Mouse (Mus musculus) Muller cell, postnatal 12 days (primary cell): ENCODE results near the gene Dcaf5.

Experiments used
- DNase-seq: peaks from one replicate; pipeline ENCODE4 v3.0.0-alpha.2; 2015; ENCODE audit errors: inconsistent ontology term

Dcaf5 gene

DNA sequence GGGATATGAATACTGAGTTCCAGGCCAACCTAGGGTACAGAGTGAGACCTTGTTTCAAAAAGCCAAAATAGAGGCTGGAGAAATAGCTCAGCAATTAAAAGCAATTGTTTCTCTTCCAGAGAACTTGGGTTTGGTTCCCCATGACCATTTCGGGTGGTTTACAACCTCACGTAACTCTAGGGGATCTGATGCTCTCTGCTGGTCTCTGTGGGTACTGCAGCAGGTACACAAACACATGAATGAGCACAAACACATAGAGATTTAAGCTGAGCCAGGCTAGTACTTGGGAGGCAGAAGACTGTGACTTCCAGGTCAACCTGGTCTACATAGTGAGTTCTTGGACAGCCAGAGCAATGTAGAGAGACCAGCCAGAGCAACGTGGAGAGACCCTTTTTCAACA is 28.6 kb downstream of the Dcaf5 start:
- DNase-seq, result no peak

DNA sequence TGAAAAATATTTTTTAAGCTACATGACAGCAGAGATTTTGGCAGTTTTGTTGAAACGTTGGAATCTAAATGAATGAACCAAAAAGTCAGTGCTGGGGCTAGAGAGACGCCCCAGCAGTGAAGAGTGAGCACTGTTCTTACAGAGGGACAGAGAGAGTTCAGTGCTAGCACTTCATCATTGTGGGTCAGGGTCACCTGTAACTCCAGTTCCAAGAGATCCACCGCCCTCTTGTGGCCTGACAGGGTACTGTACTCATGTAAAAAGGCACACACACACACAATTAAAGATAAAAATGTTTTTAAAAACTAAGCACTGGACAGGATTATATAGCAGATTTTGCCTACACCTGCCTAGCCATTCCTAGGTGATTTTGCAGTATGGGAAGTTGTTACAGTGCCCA is 29.8 kb downstream of the Dcaf5 start:
- DNase-seq, result no peak

DNA sequence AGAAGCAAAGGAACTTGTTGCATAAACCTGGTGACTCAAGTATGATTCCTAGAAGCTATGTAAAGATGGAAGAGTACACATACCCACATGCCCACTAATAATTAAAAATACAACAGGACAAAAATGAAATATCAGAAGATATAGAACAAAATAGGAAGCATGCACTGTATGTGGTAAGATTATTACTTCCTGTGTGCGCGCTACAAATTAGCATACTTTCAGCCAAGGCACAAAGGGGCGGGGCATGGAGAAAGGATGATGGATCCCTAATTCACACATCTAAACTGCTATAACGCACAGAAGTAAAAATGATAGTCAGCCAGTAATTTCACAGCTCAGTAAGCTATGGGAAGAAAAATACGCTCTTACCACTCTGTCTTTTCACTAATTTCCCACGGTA is 32.3 kb downstream of the Dcaf5 start:
- no peak for DNase-seq

DNA sequence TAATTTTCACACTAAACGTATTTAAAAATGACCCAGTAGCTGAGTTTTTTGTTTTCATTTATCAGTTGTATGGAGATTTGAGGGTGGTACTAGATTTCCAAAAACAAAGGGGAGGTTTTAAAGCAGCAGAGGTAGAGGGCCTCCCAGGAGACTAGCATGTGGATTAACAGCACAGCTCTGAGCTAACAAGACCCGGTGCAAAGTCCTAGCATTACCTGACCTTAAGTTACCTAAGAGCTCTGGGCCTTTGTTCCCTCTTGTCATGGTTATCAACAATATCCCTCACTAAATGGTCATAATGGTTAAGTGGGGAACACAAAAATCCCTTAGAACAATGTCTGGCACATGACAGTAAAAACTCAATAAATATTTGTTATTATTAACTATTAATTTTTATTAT is 37.3 kb downstream of the Dcaf5 start:
- DNase-seq, result no peak

DNA sequence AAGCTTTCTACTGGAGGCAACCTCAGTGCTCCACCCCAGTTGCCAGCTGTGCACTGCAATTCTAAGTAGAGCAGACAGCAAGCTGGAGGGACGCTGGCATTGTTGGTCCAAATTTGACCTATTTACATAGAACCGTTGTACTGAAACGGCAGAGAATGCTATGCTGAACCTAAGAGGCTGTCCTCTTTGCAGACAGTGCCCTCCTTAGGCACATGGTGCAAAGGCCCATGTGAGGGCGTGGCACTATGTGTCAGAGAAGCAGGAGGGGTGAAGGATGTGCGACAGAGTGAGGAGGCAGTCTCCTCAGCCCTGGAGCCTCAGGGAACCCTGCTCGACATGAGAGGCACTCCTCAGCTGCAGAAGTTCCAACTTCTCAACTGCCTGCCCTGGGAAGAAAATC is 40.0 kb downstream of the Dcaf5 start:
- no peak for DNase-seq

DNA sequence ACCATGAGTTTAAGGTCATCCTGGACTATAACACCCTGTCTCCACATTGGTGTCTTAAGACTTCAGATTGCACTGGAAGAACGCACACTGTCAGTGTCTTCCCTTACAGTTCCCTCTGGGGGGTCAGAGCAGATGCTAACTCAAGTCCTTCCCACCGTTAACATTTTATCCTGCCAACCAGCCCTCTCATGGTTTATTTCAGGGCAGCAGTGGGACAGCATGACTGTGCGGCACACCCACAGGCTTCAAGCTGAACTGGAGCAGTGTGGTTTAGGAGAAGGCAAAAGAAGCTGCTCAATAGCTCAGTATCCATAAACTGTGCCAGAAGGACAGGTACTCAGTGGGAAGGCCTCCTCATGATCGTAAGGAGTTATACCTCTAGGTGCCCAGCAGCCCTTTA is 41.1 kb downstream of the Dcaf5 start:
- no peak for DNase-seq

DNA sequence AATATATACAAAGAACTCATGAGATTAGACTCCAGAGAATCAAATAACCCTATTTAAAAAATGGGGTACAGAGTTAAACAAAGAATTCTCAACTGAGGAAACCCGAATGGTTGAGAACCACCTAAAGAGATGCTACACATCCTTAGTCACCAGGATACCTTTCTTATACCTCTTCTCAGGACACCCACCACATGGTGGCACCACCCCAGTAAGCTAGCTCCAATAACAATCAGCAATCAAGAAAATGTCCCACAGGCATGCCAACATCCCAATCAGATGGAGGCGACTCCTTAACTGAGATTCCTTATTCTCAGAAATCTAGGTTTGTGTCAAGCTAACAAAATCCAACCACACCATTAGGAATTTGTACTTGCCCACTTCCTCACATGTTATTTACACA is 42.4 kb downstream of the Dcaf5 start:
- DNase-seq, result no peak

DNA sequence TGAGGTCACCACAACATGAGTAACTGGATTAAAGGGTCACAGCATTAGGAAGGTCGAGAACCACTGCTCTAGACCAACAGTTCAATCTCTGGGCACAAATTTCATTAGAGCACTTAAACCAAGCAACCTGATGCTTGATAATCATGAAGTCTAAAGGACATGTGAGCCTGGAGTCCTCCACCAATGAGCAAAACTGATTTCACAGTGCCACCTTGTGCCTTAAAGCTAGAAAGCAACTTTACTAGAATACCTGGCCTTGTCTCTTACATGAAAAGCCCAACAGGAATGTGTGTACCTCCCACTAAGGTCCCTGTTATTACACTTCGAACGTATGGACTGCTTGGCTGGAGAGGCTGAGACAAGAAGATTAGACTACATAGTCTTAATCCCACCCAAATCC is 47.0 kb downstream of the Dcaf5 start:
- no peak for DNase-seq

DNA sequence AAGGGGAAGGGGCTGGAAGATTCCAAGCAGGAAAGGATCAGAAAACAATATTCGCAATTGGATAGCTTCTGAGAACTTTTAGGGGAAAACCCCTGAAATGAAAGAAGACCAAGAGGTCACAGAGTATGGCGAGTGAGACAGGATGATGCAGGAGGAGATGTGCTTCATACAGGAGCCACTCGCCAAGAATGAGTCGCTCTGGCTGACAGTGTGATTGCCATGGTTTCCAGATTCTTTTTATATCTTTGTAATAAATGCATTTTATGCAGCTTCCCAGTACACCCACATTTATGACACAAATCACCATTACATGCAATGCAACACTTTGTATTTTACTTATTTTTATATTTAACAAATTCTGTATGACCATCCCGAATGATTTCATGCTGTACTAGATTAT is 49.1 kb downstream of the Dcaf5 start:
- DNase-seq, result no peak

DNA sequence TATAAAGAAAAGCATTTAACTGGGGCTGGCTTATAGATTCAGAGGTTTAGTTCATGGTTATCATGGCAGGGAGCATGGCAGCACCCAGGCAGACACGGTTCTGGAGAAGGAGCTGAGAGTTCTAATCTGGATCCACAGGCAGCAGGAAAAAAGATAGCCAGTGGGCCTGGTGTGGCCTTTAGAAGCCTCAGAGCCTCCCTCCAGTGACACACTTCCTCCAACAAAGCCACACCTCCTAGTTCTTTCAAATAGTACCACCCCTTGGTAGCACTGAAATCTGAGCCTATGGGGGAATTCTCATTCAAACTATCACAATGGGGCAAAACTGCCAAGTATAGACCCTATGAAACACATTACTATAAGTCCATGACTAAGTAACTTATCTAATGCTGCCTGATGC is 51.0 kb downstream of the Dcaf5 start:
- DNase-seq, result no peak

DNA sequence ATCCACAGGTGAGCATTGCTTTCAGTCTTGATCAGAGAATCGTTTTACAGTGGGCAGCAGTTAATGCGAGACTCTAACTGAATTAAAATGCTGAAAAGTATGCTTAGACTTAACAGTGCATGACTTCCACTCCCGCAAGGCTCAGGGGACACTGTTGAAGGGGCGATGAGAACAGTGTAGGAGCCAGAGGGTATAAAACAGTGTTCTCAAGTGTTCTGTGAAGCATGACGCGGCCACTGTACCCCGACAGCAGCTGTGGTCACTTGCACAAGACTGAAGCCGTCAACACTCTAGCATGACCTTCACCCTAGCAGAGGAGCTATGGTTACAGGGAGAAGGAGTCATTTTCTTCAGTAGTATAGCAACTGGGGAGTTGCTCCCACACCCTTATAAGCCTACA is 52.9 kb downstream of the Dcaf5 start:
- no peak for DNase-seq

DNA sequence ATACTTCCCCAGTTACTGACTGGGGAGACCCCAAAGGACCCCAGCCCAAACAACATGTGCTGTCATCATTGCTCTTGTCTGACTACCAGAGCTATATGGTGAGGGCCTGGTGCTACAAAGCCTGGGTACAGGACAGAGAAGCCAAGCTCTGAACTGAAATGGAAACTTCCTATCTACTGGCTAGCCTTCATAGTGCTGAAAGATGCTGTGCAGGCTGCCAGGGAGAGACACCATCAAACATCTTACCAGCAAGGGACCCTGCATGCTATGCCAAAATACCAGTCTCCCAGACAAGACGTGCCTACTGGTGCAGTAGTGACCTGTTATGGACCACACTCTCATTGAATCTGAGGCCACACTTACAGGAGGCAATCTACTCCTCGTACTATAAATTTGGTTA is 53.6 kb downstream of the Dcaf5 start:
- no peak for DNase-seq

DNA sequence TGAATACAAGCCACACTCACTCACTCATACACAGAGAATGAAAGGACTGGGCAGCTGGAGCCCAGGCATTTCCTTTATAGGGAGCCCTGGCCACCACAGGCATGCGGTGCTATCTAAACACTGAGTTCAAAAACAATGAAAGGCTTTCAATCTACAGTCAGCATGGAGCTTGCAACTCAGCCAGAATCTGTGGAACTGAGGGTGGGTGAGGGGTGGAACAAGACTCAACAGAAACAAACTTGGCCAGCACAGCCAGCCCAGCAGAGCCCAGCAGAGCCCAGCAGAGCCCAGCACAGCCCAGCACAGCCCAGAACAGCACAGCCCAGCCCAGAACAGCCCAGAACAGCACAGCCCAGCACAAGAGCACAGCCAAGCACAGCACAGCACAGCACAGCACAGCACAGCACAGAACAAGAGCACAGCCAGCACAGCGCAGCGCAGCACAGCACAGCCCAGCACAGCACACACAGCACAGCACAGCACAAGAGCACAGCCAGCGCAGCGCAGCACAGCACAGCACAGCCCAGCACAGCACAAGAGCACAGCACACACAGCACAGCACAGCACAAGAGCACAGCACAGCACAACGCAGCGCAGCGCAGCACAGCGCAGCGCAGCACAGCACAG is 56.5 kb downstream of the Dcaf5 start:
- peak; percentile 98 for DNase-seq

DNA sequence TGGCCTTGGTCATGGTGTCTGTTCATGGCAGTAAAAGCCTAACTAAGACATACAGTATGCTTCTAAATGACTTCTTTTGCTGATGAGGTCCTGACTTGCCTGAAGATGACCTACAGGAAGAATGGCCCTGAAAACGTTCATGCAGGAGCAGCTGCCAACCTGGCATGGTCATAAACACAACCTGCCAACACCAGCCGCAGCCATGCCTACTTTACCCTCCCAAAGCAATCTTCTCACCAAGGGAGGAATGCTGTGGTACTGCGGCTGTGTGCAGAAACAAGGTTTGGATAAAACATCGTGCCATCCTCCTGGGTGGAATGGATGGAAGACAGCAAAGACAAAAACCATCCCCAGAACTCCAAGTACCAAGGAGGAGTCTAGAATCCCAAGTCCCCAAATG is 57.0 kb downstream of the Dcaf5 start:
- no peak for DNase-seq

DNA sequence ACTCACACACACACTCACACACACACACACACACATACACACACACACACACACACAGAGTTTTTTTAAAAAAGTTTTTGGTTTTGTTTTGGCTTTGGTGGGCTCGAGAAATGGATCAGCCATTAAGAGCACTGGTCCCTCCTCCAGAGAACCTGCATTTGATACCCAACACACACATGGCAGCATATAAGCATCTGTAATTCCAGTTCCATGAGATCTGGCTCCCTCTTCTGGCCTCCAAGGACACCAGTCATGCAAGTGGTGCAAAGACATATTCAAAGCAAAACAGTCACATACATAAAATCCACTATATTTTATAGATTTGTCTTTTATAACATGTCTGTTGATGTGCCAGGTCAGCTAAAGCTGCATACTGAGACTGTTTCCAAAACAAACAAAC is 58.8 kb downstream of the Dcaf5 start:
- peak; percentile 40 for DNase-seq

DNA sequence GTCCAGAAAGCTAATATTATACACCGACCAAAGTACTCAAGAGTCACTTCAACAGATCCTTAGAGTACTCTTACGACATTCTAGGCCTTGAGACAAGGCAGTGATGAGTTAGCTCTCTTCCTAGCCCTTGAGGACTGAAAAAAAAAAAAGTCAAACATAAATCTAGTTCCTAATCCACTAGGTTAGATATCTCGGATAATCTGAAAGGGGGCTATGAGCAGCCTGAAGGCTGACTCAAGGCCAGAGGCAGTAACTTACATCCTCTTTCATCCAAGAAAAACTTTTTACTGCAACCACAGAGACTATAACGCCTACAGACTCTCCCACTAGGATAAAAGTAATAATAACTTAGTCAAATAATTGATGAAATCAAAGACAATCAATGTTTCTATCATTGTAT is 60.7 kb downstream of the Dcaf5 start:
- no peak for DNase-seq

DNA sequence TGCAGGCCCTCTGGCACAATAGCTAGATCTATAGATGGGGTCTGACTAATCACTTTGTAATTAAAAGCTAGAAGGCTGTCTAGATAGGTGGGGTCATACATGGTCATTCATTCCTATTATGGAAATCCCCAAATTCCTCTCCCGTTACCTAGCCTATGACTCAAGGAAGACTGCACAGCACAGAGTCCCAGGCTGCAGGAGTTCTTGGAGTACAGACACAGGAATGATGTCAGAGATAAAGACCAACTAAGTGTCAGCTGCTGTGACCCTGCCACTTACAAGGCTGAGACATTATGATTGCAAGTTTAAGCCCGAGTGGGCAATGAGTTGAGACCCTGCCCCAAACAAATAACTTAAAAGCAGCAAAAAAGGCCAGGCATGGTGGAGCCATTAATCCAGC is 61.7 kb downstream of the Dcaf5 start:
- peak; percentile 72 for DNase-seq

DNA sequence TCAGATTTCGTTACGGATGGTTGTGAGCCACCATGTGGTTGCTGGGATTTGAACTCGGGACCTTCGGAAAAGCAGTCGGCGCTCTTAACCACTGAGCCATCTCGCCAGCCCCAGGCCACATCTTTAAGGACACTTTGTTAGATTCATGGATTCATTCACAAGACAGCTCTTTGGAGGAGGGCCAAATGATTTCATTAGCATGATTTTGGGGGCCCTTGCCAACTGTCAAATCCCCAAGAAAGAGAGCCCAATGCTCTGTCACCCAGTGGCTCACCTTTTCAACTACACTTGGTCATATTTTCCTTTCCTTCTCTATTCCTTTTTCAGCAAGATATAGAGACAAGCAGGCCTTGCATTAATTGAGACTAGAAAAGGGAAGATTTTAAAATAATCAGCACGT is 63.5 kb downstream of the Dcaf5 start:
- DNase-seq, result peak; percentile 50

DNA sequence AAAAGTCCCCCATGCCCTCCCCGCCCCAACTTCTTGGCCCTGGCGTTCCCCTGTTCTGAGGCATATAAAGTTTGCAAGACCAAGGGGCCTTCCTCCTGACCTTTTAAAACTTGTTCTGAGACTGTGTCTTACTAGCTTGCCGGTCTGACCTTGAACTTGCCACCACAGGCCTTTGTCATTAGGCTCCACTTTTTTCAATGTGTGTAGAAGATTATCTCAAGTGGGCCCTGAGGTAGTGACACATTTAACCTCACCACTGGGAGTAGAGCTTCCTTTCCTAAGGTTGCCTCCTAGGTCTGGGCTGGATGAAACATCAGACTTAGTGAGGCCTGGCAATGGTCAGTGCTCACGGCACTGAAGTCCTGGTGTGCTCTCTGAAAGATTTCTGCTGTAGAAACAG is 69.2 kb downstream of the Dcaf5 start:
- no peak for DNase-seq

DNA sequence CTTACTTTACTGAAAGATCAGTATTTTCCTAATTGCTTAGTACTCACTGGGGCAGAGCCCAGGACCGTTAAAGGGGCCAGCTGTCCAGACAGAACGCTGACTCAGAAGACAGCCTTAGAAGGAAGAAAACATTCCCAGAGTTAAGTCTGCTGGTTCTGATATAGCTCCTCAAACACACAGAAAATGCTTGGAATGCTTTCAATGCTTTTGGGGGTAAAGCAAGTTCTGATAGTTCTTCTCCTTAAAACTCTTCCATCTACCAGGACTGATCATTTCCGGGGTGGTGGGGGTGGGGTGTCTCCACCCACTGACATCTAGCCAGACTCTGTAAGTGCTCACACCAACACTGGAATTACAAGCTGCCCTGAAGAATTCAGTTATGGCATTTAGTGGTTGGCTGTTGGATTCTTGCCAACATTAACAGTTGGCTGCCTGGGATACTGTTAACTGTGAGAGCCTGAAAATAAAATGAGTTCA is 70.4 kb downstream of the Dcaf5 start:
- DNase-seq, result peak; percentile 99

DNA sequence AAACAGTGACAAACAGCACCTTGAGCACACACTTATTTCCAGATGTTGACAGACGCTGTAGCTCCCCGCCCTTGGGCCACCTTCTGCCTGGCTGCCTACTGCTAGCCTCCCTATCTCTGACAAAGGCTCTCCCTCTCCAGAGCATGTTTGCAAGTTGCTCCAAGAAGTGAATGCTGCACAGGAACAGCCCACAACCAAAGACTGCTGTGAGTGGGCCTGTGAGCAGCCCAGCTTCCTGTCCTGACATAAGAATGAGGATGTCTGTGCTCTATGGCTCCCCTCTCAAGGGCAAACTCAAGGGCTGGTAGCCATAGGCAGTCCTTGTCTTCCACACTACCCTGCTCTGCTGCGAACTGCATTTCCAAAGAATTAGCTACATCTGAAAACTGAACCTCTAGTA is 71.1 kb downstream of the Dcaf5 start:
- DNase-seq, result no peak

DNA sequence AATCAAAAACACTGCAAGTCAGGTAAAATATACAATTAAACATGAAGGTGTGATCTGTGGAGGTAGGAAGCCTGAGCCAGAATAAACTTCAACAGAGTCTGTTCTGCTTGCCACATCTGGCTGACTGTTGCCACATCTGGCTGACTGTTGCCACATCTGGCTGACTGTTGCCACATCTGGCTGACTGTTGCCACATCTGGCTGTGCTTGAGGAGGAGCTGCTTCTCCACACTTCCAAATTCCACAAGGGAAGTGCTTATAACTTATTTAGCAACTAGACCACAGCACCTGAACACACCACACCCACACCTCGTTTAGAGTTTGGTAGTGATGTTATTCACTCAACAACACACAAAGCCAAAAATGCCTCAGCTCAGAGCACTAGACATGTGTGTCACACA is 74.7 kb downstream of the Dcaf5 start:
- DNase-seq, result no peak

DNA sequence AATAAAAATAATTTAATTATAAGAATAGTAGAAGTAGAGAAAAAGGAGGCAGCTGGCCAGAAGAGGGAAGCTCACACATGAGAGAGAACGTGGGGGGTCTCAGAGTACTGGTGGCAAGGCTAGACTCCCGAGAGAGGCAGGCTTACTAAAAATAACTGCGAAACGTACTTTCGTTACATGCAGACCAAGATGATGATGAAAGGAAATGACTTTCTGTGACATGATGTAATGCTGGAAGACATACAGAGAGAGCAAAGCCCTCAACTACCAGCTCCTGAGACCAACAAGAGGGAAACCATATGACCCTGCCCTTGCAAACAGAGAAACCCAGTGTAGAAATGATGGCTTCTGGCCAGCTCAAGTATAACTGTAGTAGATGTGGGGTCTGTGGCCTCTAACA is 76.1 kb downstream of the Dcaf5 start:
- no peak for DNase-seq

DNA sequence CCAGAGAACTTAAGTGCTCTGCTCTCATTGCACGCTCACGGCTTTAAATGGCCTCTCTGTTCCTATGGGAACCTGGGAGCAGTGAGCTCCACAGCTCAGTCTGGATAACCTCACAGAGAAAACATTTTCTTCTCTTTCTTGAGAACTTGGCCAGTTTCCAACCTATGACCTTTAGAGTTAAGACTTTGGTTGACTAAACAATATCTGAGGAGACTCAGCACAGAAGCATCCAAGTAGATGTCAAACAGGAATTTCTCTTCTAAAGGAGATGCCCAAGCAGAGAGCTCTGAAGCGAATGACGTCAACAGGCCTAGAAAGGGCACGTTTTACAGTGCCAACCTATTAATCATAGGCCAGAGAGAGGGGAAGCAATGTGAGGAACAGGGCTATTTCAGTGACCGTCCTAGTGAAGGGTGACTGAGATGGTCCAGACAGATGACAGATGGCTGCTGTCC is 91.6 kb downstream of the Dcaf5 start:
- DNase-seq, result peak; percentile 95
